Mouse (Mus musculus) liver, embryonic 15.5 days (tissue): ENCODE measurements around the gene Rufy3. TPM values are rescaled to one million over a fixed set of nuclear protein-coding genes. Genes with fewer than 3 reads are reported as not detected.
A peak's percentile ranks its signal among the peaks of the same experiment; 100 is the strongest.

Experiments used
- ATAC-seq: fragments of 200-750 bp; cut with Nextera tagmentation; 2 replicates; pipeline ENCODE4 v1.8.0; 2017; ENCODE audit warnings: moderate number of reproducible peaks, mild to moderate bottlenecking, moderate library complexity; ENCODE audit not compliant: insufficient read depth
- H3K27ac ChIP-seq: fragments of 300-500 bp; sonication (generic); replicated peaks from 2 replicates; pipeline ENCODE4 v1.5.1; 2015; ENCODE audit warnings: mild to moderate bottlenecking, inconsistent platforms
- H3K27me3 ChIP-seq: fragments of 300-500 bp; sonication (generic); 2 replicates; pipeline ENCODE4 v1.6.1; 2015; ENCODE audit warnings: mild to moderate bottlenecking, inconsistent platforms
- H3K36me3 ChIP-seq: fragments of 300-500 bp; sonication (generic); replicated peaks from 2 replicates; pipeline ENCODE4 v1.6.1; 2015; ENCODE audit warnings: moderate library complexity, mild to moderate bottlenecking, inconsistent platforms
- H3K4me1 ChIP-seq: fragments of 300-500 bp; sonication (generic); replicated peaks from 2 replicates; pipeline ENCODE4 v1.6.1; 2015; ENCODE audit warnings: inconsistent platforms
- H3K4me2 ChIP-seq: fragments of 300-500 bp; sonication (generic); 2 replicates; pipeline ENCODE4 v1.6.1; 2015; ENCODE audit warnings: moderate library complexity, mild to moderate bottlenecking, inconsistent platforms
- H3K4me3 ChIP-seq: fragments of 300-500 bp; sonication (generic); replicated peaks from 2 replicates; pipeline ENCODE4 v1.5.1; 2015; ENCODE audit warnings: mild to moderate bottlenecking, inconsistent platforms
- H3K9ac ChIP-seq: fragments of 300-500 bp; sonication (generic); 2 replicates; pipeline ENCODE4 v1.6.1; 2015; ENCODE audit warnings: moderate library complexity, mild to moderate bottlenecking, inconsistent platforms
- H3K9me3 ChIP-seq: fragments of 300-500 bp; sonication (generic); replicated peaks from 2 replicates; pipeline ENCODE4 v1.6.1; 2016; ENCODE audit warnings: inconsistent platforms
- WGBS: fragments of 180-500 bp; shearing (Covaris S2); methylation state at CpG from one replicate; pipeline ENCODE4 v1.1.7; 2015; ENCODE audit warnings: mixed read lengths; ENCODE audit not compliant: insufficient replicate concordance; 5-methylcytosine and 5-hydroxymethylcytosine counted together
- polyA plus RNA-seq: library from polyadenylated mRNA; unstranded; fragments of >200 nt; fragmentation: Nextera tagmentation; extraction: Ambion mirVana; gene quantifications from 2 replicates; pipeline ENCODE4 v1.2.1, GENCODE M21; 2015

Gene Rufy3
- polyA plus RNA-seq, 1 experiment from 2014 or later: 4.5 TPM

GRCm38 (mm10) chr5:88580681-88581080, 15.8 kb downstream of the Rufy3 start:
- WGBS: 55% methylated on average over 10 of the region's 10 CpGs
- Histone ChIP-seq H3K4me2 (no peak overlapping the region), H3K27me3 (no peaks in the 10 kb centered on the region), H3K36me3 (no peaks in the 10 kb centered on the region), H3K4me1 (peaks cover 10% of the 10 kb centered on the region), H3K4me3 (no peak overlapping the region), H3K9ac (no peak overlapping the region), H3K9me3 (no peaks in the 10 kb centered on the region), H3K27ac (no peak overlapping the region)
- no peak for ATAC-seq

GRCm38 (mm10) chr5:88581343-88581742, 16.5 kb downstream of the Rufy3 start:
- Histone ChIP-seq H3K27ac (no peak overlapping the region), H3K9ac (no peak overlapping the region), H3K4me1 (peaks cover 15% of the 10 kb centered on the region), H3K4me2 (no peak overlapping the region), H3K9me3 (no peaks in the 10 kb centered on the region), H3K36me3 (no peaks in the 10 kb centered on the region), H3K4me3 (no peak overlapping the region), H3K27me3 (no peaks in the 10 kb centered on the region)
- WGBS: 85% methylated on average over 6 of the region's 6 CpGs
- ATAC-seq: no peak

DNA sequence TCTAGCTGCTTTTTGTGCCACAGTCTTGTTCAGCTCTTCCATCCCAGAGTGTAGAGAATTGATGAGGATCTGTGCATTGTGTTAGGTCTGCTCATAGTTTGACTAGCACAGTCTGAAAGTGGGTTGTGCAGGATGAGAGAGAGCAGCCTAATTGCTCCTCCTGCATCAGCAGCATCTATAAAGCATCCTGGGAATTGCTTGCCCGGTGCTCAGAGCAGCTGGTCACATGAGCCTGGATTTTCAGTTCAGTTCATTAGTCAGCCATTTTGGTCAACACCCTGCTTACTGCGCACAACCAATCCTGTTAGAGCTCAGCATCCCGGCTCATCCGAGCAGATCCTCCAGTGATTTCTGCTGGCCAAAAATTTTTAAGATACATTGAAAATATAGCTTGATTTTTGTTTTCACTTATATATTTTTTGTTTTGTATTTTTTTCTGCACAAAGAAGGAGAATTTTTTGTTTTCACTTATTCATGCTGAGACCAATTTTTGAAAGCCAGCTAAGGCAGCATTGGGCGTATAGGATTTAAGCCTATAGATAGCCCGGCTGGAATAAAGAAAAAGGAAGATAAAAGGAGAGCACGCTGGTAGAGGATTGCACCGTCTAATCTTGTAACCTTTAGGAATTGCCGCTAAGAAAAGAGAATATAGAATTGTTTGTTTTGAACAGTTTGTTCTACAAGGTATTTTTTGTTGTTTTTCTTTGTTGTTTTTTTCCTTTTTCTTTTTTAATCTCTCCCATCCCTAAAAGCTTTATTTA, 18.6 kb downstream of the Rufy3 start:
- ATAC-seq: no peak
- WGBS: 63% methylated on average over 9 of the region's 9 CpGs
- no peak overlapping the region for H3K9ac ChIP-seq
- no peak overlapping the region for H3K27ac ChIP-seq
- H3K4me2 ChIP-seq: no peak overlapping the region
- no peaks in the 10 kb centered on the region for H3K27me3 ChIP-seq
- no peak overlapping the region for H3K4me3 ChIP-seq
- H3K4me1 ChIP-seq: peaks cover 33% of the 10 kb centered on the region
- no peaks in the 10 kb centered on the region for H3K36me3 ChIP-seq
- H3K9me3 ChIP-seq: no peaks in the 10 kb centered on the region

GRCm38 (mm10) chr5:88584061-88584460, 19.2 kb downstream of the Rufy3 start:
- Histone ChIP-seq H3K27me3 (no peaks in the 10 kb centered on the region), H3K4me3 (no peak overlapping the region), H3K36me3 (no peaks in the 10 kb centered on the region), H3K9ac (no peak overlapping the region), H3K4me1 (peaks cover 38% of the 10 kb centered on the region), H3K27ac (no peak overlapping the region), H3K9me3 (no peaks in the 10 kb centered on the region), H3K4me2 (no peak overlapping the region)
- 50% methylated on average over 9 of the region's 9 CpGs for WGBS
- ATAC-seq: no peak

GRCm38 (mm10) chr5:88586407-88587174, 21.8 kb downstream of the Rufy3 start:
- peak; percentile 25; the same call in 1 of the 2 replicates for ATAC-seq
- H3K9me3 ChIP-seq: no peaks in the 10 kb centered on the region

DNA sequence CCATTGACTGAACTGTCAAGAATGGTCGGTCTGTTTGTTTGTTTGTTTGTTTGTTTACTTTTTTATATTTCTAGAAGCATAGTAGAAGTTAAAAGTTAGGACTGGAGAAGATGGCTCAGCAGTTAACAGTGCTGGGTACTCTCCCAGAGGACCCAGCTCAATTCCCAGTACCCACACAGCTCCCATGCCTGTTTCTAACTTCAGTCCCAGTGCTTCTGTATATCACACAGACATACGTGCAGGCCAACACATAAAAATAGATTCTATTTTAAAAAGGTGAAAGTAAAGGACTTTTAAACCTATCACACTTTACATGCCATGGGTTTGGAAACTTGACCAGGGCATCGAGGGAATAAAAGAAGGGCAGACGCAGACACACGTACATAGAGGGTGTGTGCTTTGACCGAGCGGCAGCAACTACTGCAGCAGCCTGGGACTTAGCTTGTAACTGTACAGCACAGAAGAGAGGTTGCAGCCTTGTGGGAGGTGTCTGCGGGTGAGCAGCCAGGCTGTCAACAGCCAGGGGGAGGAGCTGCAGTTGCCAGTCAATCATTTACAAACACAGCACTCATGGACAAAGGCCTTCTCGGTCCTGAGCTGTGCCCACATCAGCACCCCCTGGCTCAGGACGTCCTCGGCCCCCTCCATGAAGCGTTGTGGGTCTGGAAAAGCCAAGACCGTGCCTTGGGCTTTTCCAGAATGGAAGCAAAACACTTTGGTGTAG, 22.5 kb downstream of the Rufy3 start:
- Histone ChIP-seq H3K27ac (peak overlapping the region; percentile 20; the same call in 1 of the 2 replicates), H3K9ac (no peak overlapping the region), H3K4me3 (no peak overlapping the region), H3K36me3 (no peaks in the 10 kb centered on the region), H3K4me1 (peaks cover 38% of the 10 kb centered on the region), H3K27me3 (no peaks in the 10 kb centered on the region), H3K4me2 (no peak overlapping the region; the same call in 1 of the 2 replicates), H3K9me3 (no peaks in the 10 kb centered on the region)
- ATAC-seq: peak; percentile 77
- 49% methylated on average over 13 of the region's 13 CpGs for WGBS

More at GRCm38 (mm10) chr5:88586407-88587174, 21.8 kb downstream of the Rufy3 start:
- Histone ChIP-seq H3K4me2 (no peak overlapping the region), H3K27ac (0 out of 2 replicates have a peak overlapping the region, but pooled peaks have one; percentile 20), H3K4me1 (peaks cover 38% of the 10 kb centered on the region), H3K4me3 (no peak overlapping the region), H3K9ac (no peak overlapping the region), H3K27me3 (no peaks in the 10 kb centered on the region), H3K36me3 (no peaks in the 10 kb centered on the region)
- 70% methylated on average over 7 of the region's 7 CpGs for WGBS

- Histone ChIP-seq H3K9me3 (no peaks in the 10 kb centered on the region), H3K4me2 (no peak overlapping the region), H3K36me3 (no peaks in the 10 kb centered on the region), H3K27ac (no peak overlapping the region), H3K27me3 (no peaks in the 10 kb centered on the region), H3K4me1 (peaks cover 38% of the 10 kb centered on the region), H3K4me3 (no peak overlapping the region), H3K9ac (no peak overlapping the region)
- WGBS: 55% methylated on average over 5 of the region's 5 CpGs
- ATAC-seq: no peak
Measured at GRCm38 (mm10) chr5:88588481-88588880, 23.6 kb downstream of the Rufy3 start.

DNA sequence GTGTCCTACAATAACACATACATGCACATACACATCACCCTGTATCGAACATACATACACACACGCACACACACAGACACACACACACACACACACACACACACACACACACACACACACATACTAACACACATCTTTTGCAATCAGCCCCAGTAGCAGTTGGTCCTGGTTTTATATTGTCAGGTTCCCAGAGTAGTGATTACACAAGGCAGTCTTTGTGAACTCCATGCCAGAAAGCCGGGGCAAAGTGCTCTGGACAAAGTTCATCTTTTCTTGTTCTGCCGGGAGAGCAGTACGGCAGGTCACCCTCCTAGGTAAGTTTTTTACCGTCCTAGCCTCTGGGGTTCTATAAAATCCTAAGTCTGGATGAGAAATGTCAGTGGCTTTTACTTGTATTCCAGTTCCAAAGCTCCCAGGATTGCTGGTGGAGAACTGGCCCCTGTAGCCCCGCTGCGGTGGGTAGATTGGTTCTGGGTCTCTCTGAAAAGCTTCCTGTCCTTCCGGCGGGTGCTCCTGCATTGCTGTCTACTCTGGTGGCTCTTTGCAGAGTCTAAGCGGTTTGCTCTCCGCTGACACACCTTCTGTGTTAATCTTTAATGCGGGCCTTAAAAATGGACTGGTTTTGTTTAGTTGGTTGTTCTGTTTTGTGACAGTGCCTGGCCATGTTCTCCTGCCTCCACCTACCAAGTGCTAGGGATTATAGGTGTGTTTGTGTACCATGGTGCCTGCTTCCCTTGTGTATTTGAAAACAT, 28.8 kb downstream of the Rufy3 start:
- 66% methylated on average over 13 of the region's 13 CpGs for WGBS
- Histone ChIP-seq H3K27ac (peak overlapping the region; percentile 61; the same call in 1 of the 2 replicates), H3K4me3 (peak overlapping the region; percentile 45), H3K36me3 (no peaks in the 10 kb centered on the region), H3K4me1 (peaks cover 22% of the 10 kb centered on the region), H3K9me3 (no peaks in the 10 kb centered on the region), H3K27me3 (no peaks in the 10 kb centered on the region), H3K9ac (no peak overlapping the region; the same call in 1 of the 2 replicates), H3K4me2 (peak overlapping the region; percentile 36)
- peak; percentile 71 for ATAC-seq

DNA sequence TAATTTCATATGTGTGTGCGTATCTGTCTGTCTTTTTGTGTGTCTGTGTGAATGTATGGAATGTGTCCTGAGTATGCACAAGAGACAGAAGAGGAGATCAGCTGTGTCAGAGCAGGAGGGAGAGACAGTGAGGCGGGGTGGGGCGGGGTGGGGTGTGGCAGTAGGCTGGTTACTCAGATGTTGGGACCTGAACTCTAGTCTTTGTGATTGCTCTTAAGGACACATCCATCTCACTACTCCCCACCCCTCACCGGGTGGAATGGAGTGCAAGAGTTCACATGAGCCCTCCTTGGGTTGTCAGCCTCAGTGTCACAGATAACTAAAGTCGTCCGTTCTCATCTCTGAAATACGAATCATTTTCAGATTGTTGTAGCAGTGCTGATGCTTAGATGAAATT, 29.3 kb downstream of the Rufy3 start:
- Histone ChIP-seq H3K27me3 (no peaks in the 10 kb centered on the region), H3K4me1 (peaks cover 18% of the 10 kb centered on the region), H3K27ac (peak overlapping the region; percentile 61; the same call in 1 of the 2 replicates), H3K4me3 (peak overlapping the region; percentile 45), H3K9me3 (no peaks in the 10 kb centered on the region), H3K36me3 (no peaks in the 10 kb centered on the region), H3K9ac (no peak overlapping the region), H3K4me2 (peak overlapping the region; percentile 36)
- ATAC-seq: 0 out of 2 replicates have a peak, but pooled peaks have one; percentile 7
- WGBS: 52% methylated on average over 7 of the region's 7 CpGs
